Mouse (Mus musculus) erythroid progenitor cell, adult 5-6 weeks (primary cell): ENCODE measurements around the gene Rbm25. TPM values are rescaled to one million over a fixed set of nuclear protein-coding genes. Genes with fewer than 3 reads are reported as not detected.
"Not testable (repeated sequence)": the region's sequence is repeated elsewhere in the genome, so short reads cannot be mapped to it uniquely, and the experiment has no call there.

Experiments used
- ATAC-seq: replicated peaks from 2 replicates; pipeline ENCODE4 v1.8.0; 2016; ENCODE audit warnings: moderate number of reproducible peaks, mild to moderate bottlenecking, moderate TSS enrichment, inconsistent platforms; ENCODE audit not compliant: poor library complexity, low FRiP score, severe bottlenecking
- total RNA-seq, 2 experiments: library from RNA; stranded (forward) in 1 of 2; stranded (reverse) in 1 of 2; fragments of 150-400 nt in 1 of 2; fragments of 186-747, 209-891 nt in 1 of 2; gene quantifications; 2 replicates each; pipeline versions ENCODE4 v1.2.3 to v1.2.4; 2015 to 2017; ENCODE audit warnings: low replicate concordance in 2 of 2

Rbm25 gene
- total RNA-seq (2015; ENCODE audit: low replicate concordance) = 227 and 278 TPM in 2 replicates
- total RNA-seq (2017; ENCODE audit: low replicate concordance) = 216 and 257 TPM in 2 replicates

DNA sequence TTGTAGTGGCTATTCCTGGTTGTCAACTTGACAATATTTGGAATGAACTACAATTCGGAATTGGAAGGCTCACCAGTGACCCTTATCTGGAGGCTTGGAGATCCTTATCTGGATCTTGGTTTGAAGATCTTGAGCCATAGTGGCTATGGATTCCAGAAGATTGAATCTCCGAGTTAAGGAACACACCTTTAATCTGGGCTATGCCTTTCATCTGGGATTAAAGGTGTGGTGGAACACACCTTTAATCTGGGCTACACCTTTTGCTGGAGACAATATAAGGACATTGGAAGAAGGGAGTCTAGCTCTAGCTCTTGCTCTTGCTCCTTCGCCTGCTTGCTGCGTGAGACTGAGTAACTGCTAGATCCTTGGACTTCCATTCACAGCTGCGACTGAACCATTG, at the start of gene Rbm25:
Gene Rbm25 (plus strand): TSS at position 301 of the 400 bp plus-strand sequence.
- ATAC-seq = not testable (repeated sequence)

DNA sequence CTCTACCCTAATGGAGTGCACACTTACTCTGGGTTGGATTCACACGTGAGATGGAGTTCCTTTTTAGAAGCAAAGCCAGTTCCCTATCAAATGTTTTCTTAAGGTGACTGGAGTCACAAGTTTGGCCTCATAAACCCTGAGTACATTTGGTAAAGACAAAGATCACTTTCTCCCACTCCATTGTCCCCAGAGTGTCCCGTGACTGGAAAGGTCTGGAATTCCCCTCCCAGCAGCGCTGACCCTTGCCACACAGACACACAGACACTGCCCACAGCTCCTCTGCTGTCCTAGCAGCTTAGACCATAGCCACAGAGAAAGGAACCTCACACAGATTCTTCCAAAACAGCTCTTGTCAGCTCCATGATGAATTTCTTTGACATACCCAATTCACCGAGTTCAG, 48.9 kb upstream of the Rbm25 start:
- no peak for ATAC-seq

DNA sequence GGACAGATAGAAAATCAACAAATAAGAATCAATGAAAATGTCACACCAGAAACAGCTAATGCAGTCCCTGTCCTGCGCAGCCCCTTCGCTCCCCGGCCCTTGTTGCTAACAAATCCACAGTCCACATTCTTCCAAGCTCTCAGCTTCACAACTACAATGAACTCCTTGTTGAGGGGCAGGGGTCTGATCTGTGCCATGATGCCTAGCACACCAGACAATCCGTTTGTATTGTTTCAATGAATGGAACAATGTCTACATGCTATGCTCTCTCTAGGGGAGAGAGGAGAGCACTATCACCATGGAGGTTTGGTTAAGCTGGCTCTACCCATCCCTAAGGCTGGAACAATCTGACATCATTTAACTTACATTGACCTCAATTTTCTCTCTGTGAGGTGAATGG, 48.3 kb upstream of the Rbm25 start:
- ATAC-seq = no peak

DNA sequence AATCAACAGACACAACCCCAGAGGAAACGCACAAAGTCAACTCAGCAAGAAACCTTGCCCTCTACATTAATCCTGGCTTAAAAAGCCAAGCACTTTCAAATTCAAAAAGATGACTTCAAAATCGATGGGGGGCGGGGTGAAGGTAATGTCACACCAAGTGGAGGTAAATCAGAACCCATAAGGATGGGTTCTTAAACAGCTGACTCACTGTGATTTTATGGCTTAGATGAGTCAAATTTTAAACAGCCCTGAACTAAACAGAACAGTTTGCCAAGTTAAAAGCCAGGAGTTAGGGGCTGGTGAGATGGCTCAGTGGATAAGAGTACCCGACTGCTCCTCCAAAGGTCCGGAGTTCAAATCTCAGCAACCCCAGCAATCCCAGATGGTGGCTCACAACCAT, 44.4 kb upstream of the Rbm25 start:
- no peak for ATAC-seq

DNA sequence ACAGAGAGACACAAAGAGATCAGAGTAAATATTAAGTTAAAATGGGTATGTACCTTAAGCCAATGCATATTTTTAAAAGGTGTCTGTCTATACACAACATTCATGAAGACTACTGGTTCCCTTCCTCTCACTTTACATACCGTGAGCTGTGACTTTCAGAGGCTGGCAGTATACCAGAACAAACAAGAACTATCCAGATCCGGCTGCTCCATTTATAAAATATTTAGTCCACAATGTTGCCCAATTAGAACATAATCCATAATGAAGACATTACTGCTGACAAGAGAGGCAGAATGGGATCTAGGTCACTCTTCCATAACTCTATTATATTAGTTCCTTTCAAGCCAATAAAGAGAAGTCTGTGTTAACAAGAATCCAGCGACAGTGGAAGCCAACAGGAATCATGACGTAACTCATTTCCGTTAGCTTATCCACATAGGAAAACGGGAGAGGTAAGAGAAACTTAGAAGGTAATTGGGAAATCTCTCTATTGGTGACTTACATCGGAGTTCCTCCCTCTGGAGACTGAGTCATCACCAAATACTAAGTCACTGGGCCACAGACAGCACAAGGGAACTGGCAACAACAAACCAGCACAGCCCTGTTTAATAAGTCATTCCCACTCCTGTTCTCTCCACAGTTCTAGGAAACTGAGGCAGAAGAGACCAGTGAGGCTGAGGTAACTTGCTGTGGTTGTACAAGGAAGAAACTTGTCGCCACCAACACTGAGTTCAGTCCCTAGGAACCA, 39.1 kb upstream of the Rbm25 start:
- no peak for ATAC-seq

DNA sequence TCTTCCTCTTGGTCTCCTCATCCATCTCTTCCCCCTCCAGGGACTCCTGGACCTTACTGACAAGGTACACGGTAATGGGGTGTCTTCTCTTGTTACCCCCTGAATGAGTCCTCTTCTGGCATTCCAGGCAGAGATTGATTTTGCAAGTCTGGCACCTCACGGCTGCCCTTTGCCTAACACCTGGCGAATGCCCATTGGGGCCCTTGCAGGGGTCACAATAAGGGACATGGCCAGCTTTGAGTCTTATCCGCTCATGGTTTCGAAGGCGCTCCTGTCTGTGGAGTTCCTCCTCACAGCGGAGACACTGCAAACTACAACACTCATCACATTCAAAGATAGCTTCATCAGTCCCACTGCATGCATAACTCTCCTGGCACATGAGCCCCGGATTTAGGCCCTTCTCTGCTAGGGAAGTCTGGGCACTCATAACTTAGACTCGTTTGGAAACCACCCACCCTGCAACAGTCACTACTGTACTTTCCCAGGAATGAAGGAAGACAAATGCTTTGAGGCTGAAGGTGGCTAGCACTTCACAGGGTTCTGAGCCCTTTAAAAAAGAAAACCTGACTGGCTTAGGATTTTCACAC, 36.5 kb upstream of the Rbm25 start:
- ATAC-seq = no peak

DNA sequence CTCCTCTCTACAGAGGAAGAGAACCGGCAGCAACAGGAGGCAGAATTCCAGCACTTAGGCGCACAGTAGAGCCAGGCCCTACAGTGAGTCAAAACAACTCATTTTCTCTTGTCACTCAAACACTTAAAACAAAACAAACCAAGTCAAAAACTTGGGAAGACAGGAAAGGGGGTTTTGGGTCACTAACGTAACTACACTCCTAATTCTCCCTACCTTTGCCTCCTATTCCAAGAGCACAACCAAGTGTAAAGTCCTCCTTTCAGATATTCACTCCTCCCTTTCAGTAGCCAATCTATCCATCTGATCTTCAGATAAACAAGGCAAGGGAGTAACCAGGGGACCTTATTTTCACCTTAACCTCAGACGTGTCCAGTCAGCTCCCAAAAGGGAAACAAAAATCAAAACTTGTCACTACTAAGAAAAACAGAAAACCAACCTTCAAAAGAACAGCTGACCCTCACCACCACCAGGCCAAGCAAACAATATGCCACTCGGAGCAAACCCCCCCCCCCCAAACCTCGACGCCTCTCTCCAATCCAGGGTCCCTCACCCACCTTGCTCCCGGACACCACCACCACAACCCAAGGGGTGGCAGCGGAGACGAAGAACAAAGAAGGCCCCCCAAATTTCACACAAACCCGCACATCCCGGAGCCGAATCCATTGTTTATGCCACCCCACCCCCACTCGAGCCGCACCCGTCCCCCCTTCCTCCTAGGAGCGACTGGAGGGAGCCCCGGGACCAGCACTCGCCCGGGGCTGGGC, 34.7 kb upstream of the Rbm25 start:
- no peak for ATAC-seq

DNA sequence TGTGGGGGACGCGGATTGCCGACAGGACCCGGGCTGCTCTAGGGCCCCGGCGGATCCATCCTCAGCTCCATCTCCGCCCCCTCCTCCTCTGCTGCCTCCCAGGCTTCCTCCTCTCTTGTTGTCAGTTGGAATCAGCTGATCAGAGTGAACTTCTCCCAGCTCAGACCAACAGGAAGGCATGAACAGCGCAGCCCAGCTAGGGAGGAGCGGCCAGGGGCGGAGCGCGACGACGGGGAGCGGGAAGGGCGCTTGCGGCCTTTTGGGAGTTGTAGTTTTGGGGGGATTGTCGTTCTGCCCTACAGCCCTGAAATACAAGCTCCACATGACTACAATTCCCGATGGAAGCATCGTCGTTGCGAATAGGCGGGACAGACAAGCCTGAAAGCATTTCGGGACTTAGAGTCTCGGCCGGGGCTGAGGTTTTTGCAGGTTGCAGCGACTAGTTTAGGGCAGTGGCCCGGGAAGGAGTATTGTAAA, 34.0 kb upstream of the Rbm25 start, which contains the start of gene Zfyve1:
Gene Zfyve1 (minus strand): TSS at position 198 of the 477 bp plus-strand sequence.
- peak; percentile 99 for ATAC-seq

DNA sequence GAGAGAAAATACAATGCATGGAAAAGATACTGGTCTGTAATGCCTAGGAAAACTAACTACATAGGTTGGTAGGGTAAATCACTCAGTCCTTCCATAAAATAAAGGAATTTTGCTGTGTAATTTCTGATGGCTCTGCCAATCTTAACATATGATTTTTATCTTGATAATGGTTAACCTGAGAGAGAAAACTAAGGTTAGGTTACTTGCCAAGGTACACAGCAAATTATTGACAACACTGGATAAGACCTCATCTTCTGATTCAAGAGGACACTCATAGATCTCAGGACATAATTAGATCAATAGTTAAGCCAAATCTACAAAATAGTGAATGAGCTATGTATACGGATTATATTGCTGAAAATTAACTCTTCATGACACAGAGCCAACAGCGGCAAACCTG, 33.2 kb upstream of the Rbm25 start:
- ATAC-seq = no peak

DNA sequence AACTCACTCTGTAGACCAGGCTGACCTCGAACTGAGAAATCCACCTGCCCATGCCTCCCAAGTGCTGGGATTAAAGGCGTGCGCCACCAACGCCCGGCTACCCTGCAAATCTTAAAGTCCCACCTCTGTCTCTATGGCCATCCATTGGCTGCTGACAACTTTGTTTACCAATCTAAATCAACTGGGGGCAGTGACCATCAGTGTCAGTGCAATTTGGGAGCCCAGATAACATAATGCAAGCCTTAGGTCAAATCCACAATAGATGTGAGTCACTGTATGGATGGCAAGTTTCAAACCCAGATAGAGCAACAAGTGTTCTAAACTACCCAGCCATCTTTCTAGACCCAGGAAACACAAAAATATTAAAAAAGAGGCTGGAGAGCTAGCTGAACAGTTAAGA, 28.8 kb upstream of the Rbm25 start:
- ATAC-seq = no peak

DNA sequence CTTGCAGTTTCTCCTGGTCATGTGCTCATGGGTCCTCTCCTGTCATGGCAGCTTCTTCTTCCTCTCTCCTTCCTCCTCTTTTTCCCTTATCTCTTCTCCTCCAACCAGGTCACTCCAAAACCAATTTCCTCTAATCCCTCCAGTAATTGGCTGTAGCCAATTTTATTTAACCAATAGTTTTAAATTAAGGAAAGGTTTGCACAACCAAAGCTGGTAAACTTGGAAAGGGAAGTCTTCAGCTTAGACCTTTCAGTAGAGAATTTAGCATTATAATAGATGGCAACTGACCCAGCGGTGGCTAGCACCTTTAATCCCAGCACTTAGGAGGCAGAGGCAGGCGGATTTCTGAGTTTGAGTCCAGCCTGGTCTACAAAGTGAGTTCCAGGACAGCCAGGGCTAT, 24.6 kb upstream of the Rbm25 start:
- not testable (repeated sequence) for ATAC-seq

DNA sequence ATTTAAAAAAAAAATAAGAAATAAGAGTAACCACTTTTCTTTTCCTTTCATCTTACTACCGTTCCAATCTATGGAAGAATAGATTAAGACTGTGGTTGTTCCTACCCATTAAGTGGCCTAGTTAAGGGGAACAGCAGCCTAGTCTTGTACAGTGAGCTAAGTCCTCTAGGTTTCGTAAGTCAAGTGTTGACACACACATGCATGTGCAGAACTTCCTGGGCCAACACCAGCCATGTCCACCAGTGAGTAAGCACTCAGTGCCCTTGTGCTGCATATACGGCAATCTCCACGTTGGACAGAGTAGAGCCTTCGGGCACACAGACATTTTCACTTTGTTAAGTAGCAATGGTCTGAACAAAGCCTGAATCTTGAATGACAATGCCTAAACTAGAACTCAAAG, 13.8 kb upstream of the Rbm25 start:
- no peak for ATAC-seq

DNA sequence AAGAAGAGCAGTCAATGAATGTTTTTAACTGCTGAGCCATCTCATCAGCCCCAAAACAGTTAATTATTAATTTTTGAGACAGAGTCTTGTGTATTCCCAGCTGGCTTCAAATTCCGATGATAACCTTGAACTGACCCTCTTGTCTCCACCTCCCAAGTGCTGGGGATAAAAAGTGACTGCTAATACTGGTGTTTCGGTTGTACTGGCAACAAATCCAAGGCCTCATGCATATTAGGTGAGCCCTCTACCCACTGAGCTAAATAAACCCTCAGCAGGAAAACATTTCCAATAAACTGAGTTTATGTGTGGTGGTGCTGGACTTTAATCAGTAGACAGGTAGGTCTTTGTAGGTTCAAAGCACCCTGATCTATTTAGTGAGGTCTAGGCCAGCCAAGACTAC, 12.1 kb upstream of the Rbm25 start:
- ATAC-seq = no peak

DNA sequence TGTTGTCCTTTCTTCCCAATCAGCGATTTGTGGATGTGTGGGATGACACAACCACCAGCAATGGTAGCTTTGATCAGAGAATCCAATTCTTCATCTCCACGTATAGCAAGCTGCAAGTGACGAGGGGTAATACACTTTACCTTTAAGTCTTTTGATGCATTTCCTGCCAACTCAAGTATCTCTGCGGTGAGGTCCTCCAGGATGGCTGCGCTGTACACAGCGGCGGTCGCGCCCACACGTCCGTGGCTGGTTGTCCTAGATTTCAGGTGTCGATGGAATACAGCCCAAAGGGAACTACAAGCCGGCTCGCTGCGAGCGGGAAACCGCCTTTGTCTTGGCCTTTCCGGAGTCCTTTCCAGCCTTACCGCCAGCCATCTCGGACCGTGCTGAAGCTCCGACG, 10.3 kb upstream of the Rbm25 start:
- ATAC-seq = peak; percentile 61

DNA sequence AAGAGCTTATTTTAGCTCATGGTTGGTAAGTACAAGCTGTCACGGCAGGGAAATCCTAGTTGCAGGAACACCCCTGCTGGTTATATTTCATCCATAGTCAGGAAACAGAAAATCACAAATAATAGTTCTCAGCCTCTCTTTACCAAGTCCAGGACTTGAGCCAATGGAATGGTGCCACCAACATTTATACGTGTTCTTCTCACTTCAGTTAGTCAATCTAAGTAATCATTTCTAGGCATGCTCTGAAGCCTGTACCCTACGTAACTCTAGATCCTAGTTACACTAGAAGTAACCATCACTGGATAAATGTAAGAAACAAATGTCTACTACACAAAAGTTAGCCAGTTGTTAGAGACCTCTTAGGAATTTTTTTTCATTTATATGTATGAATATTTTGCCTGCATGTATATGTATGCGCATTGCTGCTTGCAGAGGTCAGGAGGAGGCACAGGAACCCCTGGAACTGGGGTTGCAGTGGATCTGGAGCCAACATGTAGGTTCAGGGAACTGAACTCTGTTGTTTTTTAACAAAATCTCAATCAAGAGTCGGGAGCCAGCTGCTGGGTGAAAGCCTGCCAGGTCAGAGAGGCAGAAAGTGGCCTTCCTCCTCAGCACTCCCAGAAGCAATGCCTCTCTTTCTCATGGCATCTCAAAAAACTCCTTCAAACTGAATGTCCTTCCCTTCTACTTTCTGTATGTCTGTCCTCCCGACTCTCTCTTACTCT, 8.8 kb upstream of the Rbm25 start:
- no peak for ATAC-seq

DNA sequence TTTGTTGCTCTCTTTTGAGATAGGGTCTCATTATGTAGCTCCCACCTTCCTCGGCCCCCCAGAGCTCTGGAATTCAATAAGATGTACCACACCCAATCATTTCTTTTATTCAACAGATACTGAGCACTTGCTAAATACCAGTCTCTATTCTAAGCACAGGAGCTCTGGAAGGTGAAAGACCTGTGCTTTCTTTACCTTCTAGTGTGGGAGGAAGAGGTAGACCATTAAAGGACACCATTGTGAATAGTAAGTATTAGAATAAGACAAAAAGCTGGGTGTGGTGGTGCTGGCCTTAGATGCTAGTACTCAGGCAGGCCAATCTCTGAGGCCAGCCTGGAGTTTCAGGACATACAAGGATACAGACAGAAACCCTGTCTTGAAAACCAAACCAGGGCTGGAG, 6.7 kb upstream of the Rbm25 start:
- no peak for ATAC-seq

DNA sequence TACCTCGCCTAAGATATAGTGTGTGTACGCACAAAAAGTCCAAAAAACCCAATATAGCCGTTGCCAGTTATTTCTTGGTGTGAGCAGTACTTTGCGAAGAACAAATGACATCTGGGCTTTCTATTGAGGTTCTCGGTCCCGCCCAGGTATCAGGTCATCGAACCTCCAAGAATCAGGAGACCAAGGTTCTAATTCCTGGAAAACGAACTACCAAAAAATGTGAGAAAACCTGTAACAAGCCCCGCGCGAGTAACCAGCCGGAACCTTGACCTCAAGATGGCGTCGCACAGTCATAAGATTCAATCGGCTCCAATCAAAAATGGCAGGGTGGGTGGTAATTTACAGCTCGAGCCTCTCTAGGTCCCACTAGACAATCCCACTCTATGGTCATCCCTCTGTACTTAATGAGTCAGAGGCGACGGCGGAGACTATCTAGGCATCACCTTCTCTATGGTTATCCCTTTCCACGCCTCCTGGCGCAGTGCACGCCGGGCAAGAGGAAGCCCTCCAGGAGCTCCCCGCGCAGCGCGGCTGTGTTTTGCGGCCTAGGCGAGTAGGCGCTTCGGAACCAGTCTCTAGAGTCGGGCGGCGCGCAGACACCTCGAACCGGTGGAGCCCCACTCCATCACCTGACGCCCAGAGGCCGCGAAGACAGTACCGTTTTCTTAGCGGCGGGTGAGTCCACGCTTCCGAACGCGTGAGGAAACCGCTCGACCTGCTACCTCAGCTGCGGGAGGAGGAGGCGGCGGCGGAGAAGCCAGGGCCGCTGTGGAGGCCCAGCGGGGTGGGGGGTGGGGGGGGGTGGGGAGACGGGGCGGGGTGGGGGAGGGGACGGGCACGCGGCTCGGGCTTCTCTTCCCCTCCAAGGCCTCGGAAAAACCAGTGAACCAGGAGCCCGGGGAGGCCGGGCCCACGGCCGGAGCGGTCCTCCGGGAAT, 975 bp downstream of the Rbm25 start:
- peak; percentile 98 for ATAC-seq

DNA sequence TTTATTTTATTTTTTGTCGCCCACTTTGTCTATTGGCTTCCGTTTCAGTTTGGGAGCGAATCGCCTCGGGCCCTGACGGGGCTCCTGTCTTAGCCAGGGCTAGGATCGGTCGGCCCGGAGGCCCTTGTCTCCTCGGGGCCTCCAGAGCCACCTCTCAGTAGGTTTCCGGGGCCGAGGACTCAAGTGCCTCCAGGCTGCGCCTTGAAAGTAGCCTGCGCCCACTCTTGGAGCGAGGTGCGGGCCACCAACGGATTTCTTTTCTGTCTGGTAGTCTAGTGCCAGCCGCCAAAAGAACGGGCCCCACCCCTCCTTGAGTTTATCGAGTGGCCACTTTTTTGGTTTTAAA, 1.6 kb downstream of the Rbm25 start:
- peak; percentile 53 for ATAC-seq

DNA sequence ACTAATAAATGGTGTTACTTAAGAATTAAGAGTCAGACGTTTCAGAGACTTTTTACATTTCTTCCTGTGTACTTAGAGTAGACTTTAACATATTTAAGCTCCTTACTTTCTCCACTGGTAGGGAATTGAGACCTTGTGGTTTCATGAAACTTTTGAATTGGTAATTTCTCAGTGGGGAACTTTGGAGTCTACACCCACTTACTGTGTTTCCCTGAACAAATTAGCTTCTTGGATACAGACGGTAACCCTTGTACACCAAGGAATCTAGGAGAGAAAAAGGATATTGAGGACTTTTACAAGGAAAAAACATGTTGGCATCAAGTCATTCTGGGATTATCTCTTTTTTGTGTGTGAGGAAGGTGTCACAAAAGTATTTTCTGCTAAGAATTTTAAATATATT, 2.8 kb downstream of the Rbm25 start:
- no peak for ATAC-seq
